Mouse (Mus musculus) liver, embryonic 12.5 days (tissue): ENCODE results near the gene Gm28053. TPM values are rescaled to one million over a fixed set of nuclear protein-coding genes. Genes with fewer than 3 reads are reported as not detected.

ENCODE experiments used
- ATAC-seq: fragments of 200-750 bp; cut with Nextera tagmentation; 2 replicates; pipeline ENCODE4 v1.8.0; 2017; ENCODE audit warnings: moderate number of reproducible peaks, mild to moderate bottlenecking, moderate library complexity
- H3K27ac ChIP-seq: fragments of 300-500 bp; sonication (generic); 2 replicates; pipeline ENCODE4 v1.5.1; 2016; ENCODE audit warnings: mild to moderate bottlenecking
- H3K27me3 ChIP-seq: fragments of 300-500 bp; sonication (generic); replicated peaks from 2 replicates; pipeline ENCODE4 v1.6.1; 2016; ENCODE audit warnings: mild to moderate bottlenecking, moderate library complexity
- H3K36me3 ChIP-seq: fragments of 300-500 bp; sonication (generic); 2 replicates; pipeline ENCODE4 v1.6.1; 2016; ENCODE audit warnings: mild to moderate bottlenecking, moderate library complexity
- H3K4me1 ChIP-seq: fragments of 300-500 bp; sonication (generic); 2 replicates; pipeline ENCODE4 v1.6.1; 2016
- H3K4me2 ChIP-seq: fragments of 300-500 bp; sonication (generic); 2 replicates; pipeline ENCODE4 v1.6.1; 2016; ENCODE audit warnings: mild to moderate bottlenecking, moderate library complexity
- H3K4me3 ChIP-seq: fragments of 300-500 bp; sonication (generic); 2 replicates; pipeline ENCODE4 v1.5.1; 2016; ENCODE audit warnings: mild to moderate bottlenecking, moderate library complexity
- H3K9ac ChIP-seq: fragments of 300-500 bp; sonication (generic); 2 replicates; pipeline ENCODE4 v1.6.1; 2016; ENCODE audit warnings: mild to moderate bottlenecking, moderate library complexity
- H3K9me3 ChIP-seq: fragments of 300-500 bp; sonication (generic); replicated peaks from 2 replicates; pipeline ENCODE4 v1.6.1; 2016; ENCODE audit warnings: mild to moderate bottlenecking, moderate library complexity
- WGBS: fragments of 180-500 bp; shearing (Covaris S2); methylation state at CpG from one replicate; pipeline ENCODE4 v1.1.7; 2016; ENCODE audit not compliant: insufficient replicate concordance; 5-methylcytosine and 5-hydroxymethylcytosine counted together
- polyA plus RNA-seq: library from polyadenylated mRNA; unstranded; fragments of >200 nt; fragmentation: Nextera tagmentation; extraction: Ambion mirVana; gene quantifications from 2 replicates; pipeline ENCODE4 v1.2.1, GENCODE M21; 2016

Gm28053 gene
- polyA plus RNA-seq, 1 experiment from 2014 or later: 1.2 TPM

- H3K27me3 ChIP-seq: no peaks in the 10 kb centered on the region
- no peak overlapping the region for H3K27ac ChIP-seq
- H3K9ac ChIP-seq: no peak overlapping the region
- H3K4me1 ChIP-seq: no peaks in the 10 kb centered on the region; the same call in 1 of the 2 replicates
- no peak for ATAC-seq
- H3K4me3 ChIP-seq: no peak overlapping the region
- H3K4me2 ChIP-seq: no peak overlapping the region
- 19% methylated on average over 1 of the region's 1 CpGs for WGBS
- H3K9me3 ChIP-seq: no peaks in the 10 kb centered on the region
- no peaks in the 10 kb centered on the region for H3K36me3 ChIP-seq
These were observed 20.9 kb upstream of the Gm28053 start for GRCm38 (mm10) chr6:48697555-48697930.

- Histone ChIP-seq H3K4me3 (no peak overlapping the region), H3K27ac (no peak overlapping the region), H3K36me3 (no peaks in the 10 kb centered on the region), H3K4me2 (no peak overlapping the region), H3K4me1 (no peaks in the 10 kb centered on the region; the same call in 1 of the 2 replicates), H3K9ac (no peak overlapping the region), H3K9me3 (no peaks in the 10 kb centered on the region), H3K27me3 (no peaks in the 10 kb centered on the region)
- WGBS: 55% methylated on average over 7 of the region's 7 CpGs
- no peak for ATAC-seq
These were observed 20.1 kb upstream of the Gm28053 start for GRCm38 (mm10) chr6:48698066-48698856.

- ATAC-seq: no peak
- no peak overlapping the region for H3K27ac ChIP-seq
- no peak overlapping the region for H3K4me2 ChIP-seq
- H3K9me3 ChIP-seq: no peaks in the 10 kb centered on the region
- no peak overlapping the region for H3K4me3 ChIP-seq
- 15% methylated on average over 3 of the region's 3 CpGs for WGBS
- no peaks in the 10 kb centered on the region for H3K27me3 ChIP-seq
- H3K9ac ChIP-seq: no peak overlapping the region
- no peaks in the 10 kb centered on the region for H3K36me3 ChIP-seq
- H3K4me1 ChIP-seq: no peaks in the 10 kb centered on the region; the same call in 1 of the 2 replicates
These were observed 19.5 kb upstream of the Gm28053 start for GRCm38 (mm10) chr6:48698888-48699287.

DNA sequence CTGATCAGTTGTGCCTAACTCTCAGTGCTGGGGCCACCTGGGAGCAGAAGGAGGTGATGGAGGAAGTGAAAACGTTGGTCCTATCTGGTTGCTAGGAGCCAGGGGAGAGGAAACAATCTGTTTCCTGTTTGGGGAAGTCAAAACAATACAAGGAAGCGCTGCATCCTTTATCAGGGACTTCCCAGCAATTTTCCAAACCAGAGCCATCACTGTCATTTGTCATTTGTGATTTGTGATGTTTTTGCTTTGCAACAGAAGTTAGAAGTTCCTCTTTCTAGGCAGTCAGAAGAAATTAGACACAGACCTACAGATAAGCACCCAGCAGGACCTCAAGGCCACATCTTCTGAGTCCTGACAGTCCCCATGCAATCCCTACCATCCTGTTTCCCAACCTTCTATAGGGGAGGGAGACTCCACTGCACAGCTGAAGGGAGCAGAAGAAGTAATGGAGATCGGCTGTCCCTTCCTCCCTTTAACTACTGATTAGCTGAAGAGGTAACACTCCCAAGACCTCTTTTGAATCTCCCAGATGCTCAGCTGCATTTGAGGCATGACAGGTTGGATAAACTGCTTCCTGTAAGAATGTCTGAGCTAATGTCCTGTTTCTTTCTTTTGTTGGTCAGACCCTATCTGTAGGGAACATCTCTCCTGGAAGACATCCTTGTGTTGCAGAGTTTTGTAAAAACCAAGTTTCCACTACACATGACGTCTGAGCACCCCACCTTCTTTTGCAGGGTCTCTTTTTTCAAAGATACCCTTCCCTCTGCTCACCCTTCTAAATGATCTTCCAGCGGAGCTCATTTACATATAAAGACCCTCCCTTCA, 17.9 kb upstream of the Gm28053 start:
- no peaks in the 10 kb centered on the region for H3K9me3 ChIP-seq
- no peak overlapping the region for H3K9ac ChIP-seq
- H3K36me3 ChIP-seq: no peaks in the 10 kb centered on the region
- H3K27ac ChIP-seq: no peak overlapping the region
- H3K4me2 ChIP-seq: no peak overlapping the region
- ATAC-seq: peak; percentile 27; the same call in 1 of the 2 replicates
- H3K4me3 ChIP-seq: no peak overlapping the region
- WGBS: 12% methylated on average over 5 of the region's 5 CpGs
- H3K27me3 ChIP-seq: no peaks in the 10 kb centered on the region
- H3K4me1 ChIP-seq: no peaks in the 10 kb centered on the region; the same call in 1 of the 2 replicates

- WGBS: 67% methylated on average over 7 of the region's 7 CpGs
- no peak overlapping the region for H3K27ac ChIP-seq
These were observed 16.3 kb upstream of the Gm28053 start for GRCm38 (mm10) chr6:48702146-48702545.

DNA sequence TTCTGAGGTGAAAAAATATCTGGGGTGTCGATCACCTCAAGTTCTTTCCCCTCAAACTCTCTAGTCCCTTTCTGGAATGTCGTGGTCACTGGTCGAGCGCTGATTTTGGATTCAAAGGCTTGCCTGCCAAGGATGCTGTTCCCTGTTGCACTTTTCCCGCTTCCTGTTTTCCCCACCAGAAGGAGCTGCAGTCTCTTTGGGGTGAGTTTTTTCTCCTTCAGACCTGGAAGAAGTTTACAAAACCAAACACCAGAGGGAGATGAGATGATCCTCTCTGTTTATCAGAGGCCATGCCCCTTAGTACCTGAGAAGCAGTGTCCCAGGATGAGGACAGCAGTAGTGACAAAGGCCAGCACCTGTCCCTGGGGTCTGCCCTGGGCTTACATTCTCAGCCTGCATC, 15.8 kb upstream of the Gm28053 start:
- 64% methylated on average over 5 of the region's 5 CpGs for WGBS
- no peaks in the 10 kb centered on the region for H3K27me3 ChIP-seq
- ATAC-seq: no peak

More at GRCm38 (mm10) chr6:48702146-48702545, 16.3 kb upstream of the Gm28053 start:
- no peak overlapping the region for H3K9ac ChIP-seq
- no peaks in the 10 kb centered on the region; the same call in 1 of the 2 replicates for H3K4me1 ChIP-seq
- H3K4me2 ChIP-seq: no peak overlapping the region
- no peak overlapping the region for H3K4me3 ChIP-seq
- ATAC-seq: no peak
- H3K36me3 ChIP-seq: no peaks in the 10 kb centered on the region
- H3K9me3 ChIP-seq: no peaks in the 10 kb centered on the region
- no peaks in the 10 kb centered on the region for H3K27me3 ChIP-seq

DNA sequence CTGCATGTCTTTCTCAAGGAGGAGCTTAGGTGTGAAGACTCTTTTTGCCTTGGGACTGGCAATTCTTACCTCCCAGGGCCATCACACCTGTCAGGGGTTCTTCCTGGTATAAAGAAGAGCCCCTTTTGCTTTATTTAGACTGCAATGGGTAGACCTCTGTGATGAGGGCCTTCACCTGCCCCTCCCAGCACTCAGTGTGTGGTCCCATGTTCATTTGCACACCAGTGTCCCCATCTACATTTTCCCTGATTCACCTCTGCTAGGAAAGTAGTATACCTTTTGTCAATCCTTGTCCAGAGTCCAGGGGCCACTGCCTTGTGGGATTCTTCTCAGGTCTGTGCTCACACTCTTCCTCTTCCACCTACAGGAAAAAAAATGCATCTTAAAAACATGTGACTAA, 14.3 kb upstream of the Gm28053 start:
- Histone ChIP-seq H3K4me2 (no peak overlapping the region), H3K4me3 (no peak overlapping the region), H3K4me1 (no peaks in the 10 kb centered on the region), H3K36me3 (no peaks in the 10 kb centered on the region), H3K9ac (no peak overlapping the region), H3K9me3 (no peaks in the 10 kb centered on the region), H3K27ac (no peak overlapping the region), H3K27me3 (no peaks in the 10 kb centered on the region)
- no peak for ATAC-seq

More for the DNA sequence above, 15.8 kb upstream of the Gm28053 start:
- H3K36me3 ChIP-seq: no peaks in the 10 kb centered on the region
- H3K9me3 ChIP-seq: no peaks in the 10 kb centered on the region
- no peaks in the 10 kb centered on the region; the same call in 1 of the 2 replicates for H3K4me1 ChIP-seq
- H3K9ac ChIP-seq: no peak overlapping the region
- no peak overlapping the region for H3K4me3 ChIP-seq
- no peak overlapping the region for H3K27ac ChIP-seq
- no peak overlapping the region for H3K4me2 ChIP-seq

GRCm38 (mm10) chr6:48706130-48706529, 12.3 kb upstream of the Gm28053 start:
- Histone ChIP-seq H3K27ac (no peak overlapping the region), H3K4me2 (peak overlapping the region; percentile 14), H3K27me3 (no peaks in the 10 kb centered on the region), H3K9me3 (no peaks in the 10 kb centered on the region), H3K4me3 (peak overlapping the region; percentile 14; the same call in 1 of the 2 replicates), H3K9ac (no peak overlapping the region), H3K4me1 (no peaks in the 10 kb centered on the region), H3K36me3 (no peaks in the 10 kb centered on the region)
- no peak for ATAC-seq
- WGBS: 49% methylated on average over 3 of the region's 3 CpGs

DNA sequence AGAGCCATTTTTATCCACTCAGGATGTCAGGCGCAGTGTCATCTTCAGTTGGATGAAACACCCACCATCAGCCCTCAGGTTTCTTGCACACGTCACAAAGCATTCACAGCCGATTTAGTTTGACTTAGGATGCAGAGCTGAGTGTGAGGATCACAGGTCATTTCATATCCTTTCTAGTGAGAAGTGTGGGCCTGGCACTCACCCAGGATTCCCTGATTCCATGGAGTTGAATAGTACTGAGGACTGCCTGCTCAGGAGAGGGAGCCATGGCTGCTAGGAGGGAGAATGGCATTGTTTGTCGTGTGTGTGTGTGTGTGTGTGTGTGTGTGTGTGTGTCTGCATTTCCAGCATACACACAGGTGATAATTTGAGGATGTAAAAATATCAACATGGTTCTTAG, 1.9 kb downstream of the Gm28053 start:
- H3K4me2 ChIP-seq: no peak overlapping the region
- H3K27ac ChIP-seq: no peak overlapping the region
- no peaks in the 10 kb centered on the region for H3K4me1 ChIP-seq
- no peaks in the 10 kb centered on the region for H3K27me3 ChIP-seq
- H3K9ac ChIP-seq: no peak overlapping the region
- H3K4me3 ChIP-seq: no peak overlapping the region
- WGBS: 81% methylated on average over 4 of the region's 4 CpGs
- H3K9me3 ChIP-seq: no peaks in the 10 kb centered on the region
- ATAC-seq: no peak
- H3K36me3 ChIP-seq: no peaks in the 10 kb centered on the region

DNA sequence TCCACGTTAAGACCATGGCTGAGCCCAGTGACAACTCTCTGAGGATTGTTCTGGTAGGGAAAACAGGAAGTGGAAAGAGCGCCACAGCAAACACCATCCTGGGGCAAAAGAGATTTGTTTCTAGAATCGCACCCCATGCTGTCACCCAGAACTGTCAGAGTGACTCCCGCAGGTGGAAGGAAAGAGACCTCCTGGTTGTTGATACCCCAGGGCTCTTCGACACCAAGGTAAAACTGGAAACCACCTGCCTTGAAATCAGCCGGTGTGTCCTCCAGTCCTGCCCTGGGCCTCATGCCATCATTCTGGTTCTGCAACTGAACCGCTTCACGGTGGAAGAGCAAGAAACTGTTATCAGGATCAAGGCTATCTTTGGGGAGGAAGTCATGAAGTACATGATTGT, 5.1 kb downstream of the Gm28053 start:
- no peaks in the 10 kb centered on the region for H3K4me1 ChIP-seq
- H3K9me3 ChIP-seq: no peaks in the 10 kb centered on the region
- 53% methylated on average over 8 of the region's 8 CpGs for WGBS
- H3K4me3 ChIP-seq: no peak overlapping the region
- H3K27ac ChIP-seq: no peak overlapping the region
- no peak overlapping the region for H3K4me2 ChIP-seq
- H3K36me3 ChIP-seq: no peaks in the 10 kb centered on the region
- no peak for ATAC-seq
- H3K9ac ChIP-seq: no peak overlapping the region
- no peaks in the 10 kb centered on the region for H3K27me3 ChIP-seq

DNA sequence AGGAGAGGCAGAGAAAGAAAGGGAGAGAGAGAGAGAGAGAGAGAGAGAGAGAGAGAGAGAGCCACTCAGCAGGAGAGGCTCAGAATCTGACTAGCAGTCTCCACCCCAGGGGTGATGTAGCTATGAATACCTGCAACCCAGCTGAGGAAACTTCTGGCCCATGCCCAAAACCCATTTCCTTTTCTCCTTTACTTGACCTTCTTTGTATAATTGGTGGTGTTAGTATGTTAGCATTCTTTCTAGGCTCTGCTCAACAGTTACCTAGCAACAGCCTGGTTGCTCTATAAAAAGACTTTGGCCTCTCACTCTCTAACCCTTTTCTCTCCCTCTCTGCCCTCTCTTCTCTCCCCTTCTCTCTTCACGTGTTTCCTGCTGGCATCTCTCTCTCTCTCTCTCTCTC, 7.1 kb downstream of the Gm28053 start:
- H3K9me3 ChIP-seq: no peaks in the 10 kb centered on the region
- no peak overlapping the region for H3K27ac ChIP-seq
- H3K27me3 ChIP-seq: no peaks in the 10 kb centered on the region
- H3K9ac ChIP-seq: no peak overlapping the region
- H3K4me2 ChIP-seq: no peak overlapping the region
- no peaks in the 10 kb centered on the region for H3K36me3 ChIP-seq
- ATAC-seq: no peak
- 14% methylated on average over 1 of the region's 1 CpGs for WGBS
- no peak overlapping the region for H3K4me3 ChIP-seq
- H3K4me1 ChIP-seq: no peaks in the 10 kb centered on the region

- 71% methylated on average over 5 of the region's 5 CpGs for WGBS
- no peaks in the 10 kb centered on the region for H3K36me3 ChIP-seq
- no peak overlapping the region for H3K4me2 ChIP-seq
- no peaks in the 10 kb centered on the region for H3K9me3 ChIP-seq
- no peaks in the 10 kb centered on the region for H3K27me3 ChIP-seq
- no peaks in the 10 kb centered on the region for H3K4me1 ChIP-seq
- H3K27ac ChIP-seq: no peak overlapping the region
- no peak for ATAC-seq
- H3K9ac ChIP-seq: no peak overlapping the region
- no peak overlapping the region for H3K4me3 ChIP-seq
These were observed 9.4 kb downstream of the Gm28053 start for GRCm38 (mm10) chr6:48727761-48728160.
